Mouse (Mus musculus) layer of hippocampus, postnatal 10 days (tissue): Measurements from ENCODE around the gene Gpx4. TPM values are rescaled to one million over a fixed set of nuclear protein-coding genes. Genes with fewer than 3 reads are reported as not detected.

Source experiments
- DNase-seq, 2 experiments: peaks; one replicate each; pipeline ENCODE4 v3.0.0; 2021; ENCODE audit warnings: low spot score in 2 of 2
- total RNA-seq, 2 experiments: library from RNA; stranded (reverse); gene quantifications; 2 replicates each; pipeline ENCODE4 v1.2.3; 2021

Gpx4 gene
- total RNA-seq, 2 experiments from 2014 or later = 408 to 448 TPM

GRCm38 (mm10) chr10:80103032-80103431 is 56.1 kb downstream of the Gpx4 start:
- DNase-seq = no peak

DNA sequence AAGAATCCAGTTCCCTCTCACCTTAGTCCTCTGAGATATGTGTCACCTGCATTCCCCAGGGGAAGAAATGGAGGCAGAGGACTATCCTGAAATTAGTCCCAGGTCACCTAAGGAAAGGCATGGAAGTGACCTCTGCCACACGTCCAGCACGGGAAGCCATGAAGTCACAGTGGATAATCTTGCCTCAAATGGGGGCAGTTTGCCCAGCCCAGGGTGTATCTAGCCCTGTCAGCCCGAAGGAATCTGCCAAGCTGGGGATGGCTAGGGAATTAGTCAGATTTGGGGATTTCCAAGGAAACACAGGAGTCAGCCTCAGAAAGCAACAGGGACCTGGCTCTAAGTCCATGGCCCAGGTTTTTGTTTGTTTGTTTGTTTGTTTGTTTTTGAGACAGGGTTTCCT is 57.2 kb downstream of the Gpx4 start:
- DNase-seq = no peak

DNA sequence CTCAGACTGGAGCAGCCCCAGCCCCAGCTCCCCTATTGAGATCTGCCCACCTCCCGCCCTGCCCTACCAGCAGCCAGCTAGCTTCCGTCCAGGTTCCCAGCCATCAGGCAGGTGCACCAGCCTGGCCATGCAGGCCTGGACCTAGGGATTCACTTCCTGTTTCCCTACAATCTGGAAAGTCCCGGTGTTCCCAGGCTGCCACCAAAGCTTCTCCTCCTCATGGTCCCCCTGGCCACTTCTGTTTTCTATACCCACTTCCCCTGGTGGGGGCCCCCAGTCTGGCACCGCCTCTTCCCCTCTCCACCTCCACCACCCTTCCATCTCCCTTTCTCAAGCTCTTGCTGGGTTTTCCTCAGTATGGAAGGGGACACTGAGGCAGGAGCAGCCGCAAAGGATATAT is 58.5 kb downstream of the Gpx4 start, which contains the start of gene Sbno2:
Gene Sbno2, minus strand, starts transcription at position 112 of the 400 bp plus-strand sequence.
- no peak for DNase-seq

- DNase-seq = no peak
Measured at GRCm38 (mm10) chr10:80105926-80106325, 59.0 kb downstream of the Gpx4 start.

Other genes starting within 250 kb of the Gpx4 start
- gene Misp, start 226.2 kb upstream of the Gpx4 start, total RNA-seq = under 1 TPM; 0.33 to 0.78 TPM
- gene Ptbp1, start 192.7 kb upstream of the Gpx4 start, total RNA-seq = 10 to 100 TPM; 63.8 to 66.5 TPM
- gene Prtn3, start 172.7 kb upstream of the Gpx4 start, total RNA-seq = 1 to 10 TPM; 3.6 to 3.7 TPM
- gene Plppr3, start 172.5 kb upstream of the Gpx4 start, total RNA-seq = 100 to 1,000 TPM; 113 TPM
- gene Elane, start 160.9 kb upstream of the Gpx4 start, total RNA-seq = not detected
- not detected for gene Cfd, start 156.3 kb upstream of the Gpx4 start, total RNA-seq
- gene Med16, start 138.2 kb upstream of the Gpx4 start, total RNA-seq = 10 to 100 TPM; 55.7 to 56.2 TPM
- gene Gm26602, start 136.3 kb upstream of the Gpx4 start, total RNA-seq = not detected
- 1 to 10 TPM; 7.5 TPM for gene Kiss1r, start 130.2 kb upstream of the Gpx4 start, total RNA-seq
- gene R3hdm4, start 126.0 kb upstream of the Gpx4 start, total RNA-seq = 100 to 1,000 TPM; 380 to 386 TPM
- gene Arid3a, start 120.1 kb upstream of the Gpx4 start, total RNA-seq = 1 to 10 TPM; 5.5 to 8.4 TPM
- 10 to 100 TPM; 41.8 to 46.5 TPM for gene Wdr18, start 87.0 kb upstream of the Gpx4 start, total RNA-seq
- under 1 TPM; 0.13 to 0.27 TPM for gene Grin3b, start 76.5 kb upstream of the Gpx4 start, total RNA-seq
- 100 to 1,000 TPM; 137 to 139 TPM for gene Tmem259, start 62.8 kb upstream of the Gpx4 start, total RNA-seq
- 10 to 100 TPM in 1 of 2 experiments, 1 to 10 TPM in 1; 8.2 to 10.3 TPM for gene Cnn2, start 58.6 kb upstream of the Gpx4 start, total RNA-seq
- gene Abca7, start 50.7 kb upstream of the Gpx4 start, total RNA-seq = 10 to 100 TPM in 1 of 2 experiments, 1 to 10 TPM in 1; 9.3 to 10.3 TPM
- gene Arhgap45, start 30.5 kb upstream of the Gpx4 start, total RNA-seq = 1 to 10 TPM; 3.3 to 3.8 TPM
- 10 to 100 TPM; 66.9 to 76.7 TPM for gene Polr2e, start 7.4 kb upstream of the Gpx4 start, total RNA-seq
- 10 to 100 TPM; 19.7 to 23.9 TPM for gene Sbno2, start 58.4 kb downstream of the Gpx4 start, total RNA-seq
- gene Stk11, start 68.6 kb downstream of the Gpx4 start, total RNA-seq = 10 to 100 TPM; 77.1 to 88.3 TPM
- 100 to 1,000 TPM; 385 to 392 TPM for gene Atp5d, start 91.5 kb downstream of the Gpx4 start, total RNA-seq
- 100 to 1,000 TPM; 360 to 374 TPM for gene Cbarp, start 93.7 kb downstream of the Gpx4 start, total RNA-seq
- gene Midn, start 101.1 kb downstream of the Gpx4 start, total RNA-seq = 100 to 1,000 TPM; 112 to 128 TPM
- gene Cirbp, start 118.8 kb downstream of the Gpx4 start, total RNA-seq = 100 to 1,000 TPM; 154 to 175 TPM
- 1 to 10 TPM; 4.3 to 6.7 TPM for gene 1600002K03Rik, start 125.8 kb downstream of the Gpx4 start, total RNA-seq
- gene Efna2, start 132.3 kb downstream of the Gpx4 start, total RNA-seq = 10 to 100 TPM; 16.8 to 19.8 TPM
- 10 to 100 TPM; 40.3 to 46.6 TPM for gene Mum1, start 179.3 kb downstream of the Gpx4 start, total RNA-seq
- gene Ndufs7, start 202.0 kb downstream of the Gpx4 start, total RNA-seq = 100 to 1,000 TPM; 143 to 152 TPM
- 10 to 100 TPM; 27.8 to 31.5 TPM for gene Gamt, start 213.8 kb downstream of the Gpx4 start, total RNA-seq
- gene Dazap1, start 214.3 kb downstream of the Gpx4 start, total RNA-seq = 10 to 100 TPM; 94.6 to 96.3 TPM
- 100 to 1,000 TPM; 733 to 857 TPM for gene Rps15, start 245.3 kb downstream of the Gpx4 start, total RNA-seq
- gene Apc2, start 248.8 kb downstream of the Gpx4 start, total RNA-seq = 100 to 1,000 TPM; 179 to 181 TPM